Mouse (Mus musculus) liver, embryonic 16.5 days (tissue): Measurements from ENCODE around the gene Ybx2. TPM values are rescaled to one million over a fixed set of nuclear protein-coding genes. Genes with fewer than 3 reads are reported as not detected.
"Not testable (repeated sequence)": the region's sequence is repeated elsewhere in the genome, so short reads cannot be mapped to it uniquely, and the experiment has no call there.

Experiments used
- ATAC-seq: fragments of 200-750 bp; cut with Nextera tagmentation; 2 replicates; pipeline ENCODE4 v1.8.0; 2017; ENCODE audit warnings: low read depth, mild to moderate bottlenecking, moderate number of reproducible peaks, moderate library complexity
- H3K27ac ChIP-seq: fragments of 300-500 bp; sonication (generic); 2 replicates; pipeline ENCODE4 v1.5.1; 2014; ENCODE audit warnings: mild to moderate bottlenecking, low read length
- H3K27me3 ChIP-seq: fragments of 300-500 bp; sonication (generic); 2 replicates; pipeline ENCODE4 v1.6.1; 2014; ENCODE audit warnings: low read depth, low read length, mixed read lengths; ENCODE audit not compliant: control insufficient read depth, insufficient read depth
- H3K36me3 ChIP-seq: fragments of 300-500 bp; sonication (generic); 2 replicates; pipeline ENCODE4 v1.6.1; 2014; ENCODE audit warnings: mild to moderate bottlenecking; ENCODE audit not compliant: control insufficient read depth, insufficient read depth
- H3K4me1 ChIP-seq: fragments of 300-500 bp; sonication (generic); 2 replicates; pipeline ENCODE4 v1.6.1; 2014; ENCODE audit warnings: low read depth, low read length, mixed read lengths; ENCODE audit not compliant: control insufficient read depth
- H3K4me2 ChIP-seq: fragments of 300-500 bp; sonication (generic); 2 replicates; pipeline ENCODE4 v1.6.1; 2014; ENCODE audit warnings: low read depth, low read length, mixed read lengths
- H3K4me3 ChIP-seq: fragments of 300-500 bp; sonication (generic); 2 replicates; pipeline ENCODE4 v1.5.1; 2014; ENCODE audit warnings: low read depth, mild to moderate bottlenecking, low read length
- H3K9ac ChIP-seq: fragments of 300-500 bp; sonication (generic); 2 replicates; pipeline ENCODE4 v1.6.1; 2014; ENCODE audit warnings: low read depth, low read length
- H3K9me3 ChIP-seq: fragments of 300-500 bp; sonication (generic); replicated peaks from 2 replicates; pipeline ENCODE4 v1.6.1; 2016; ENCODE audit warnings: low read length; ENCODE audit not compliant: control insufficient read depth
- WGBS: fragments of 180-500 bp; shearing (Covaris S2); extraction: QIAGEN DNeasy Blood & Tissue Kit; methylation state at CpG from one replicate; pipeline ENCODE4 v1.1.7; 2014; ENCODE audit not compliant: insufficient replicate concordance; 5-methylcytosine and 5-hydroxymethylcytosine counted together
- polyA plus RNA-seq: library from polyadenylated mRNA; unstranded; fragments of >200 nt; fragmentation: Nextera tagmentation; extraction: Ambion mirVana; gene quantifications from 2 replicates; pipeline ENCODE4 v1.2.1, GENCODE M21; 2015

Ybx2 gene
- polyA plus RNA-seq, 1 experiment from 2014 or later, result 0.18 TPM

- H3K4me2 ChIP-seq, result peak overlapping the region; percentile 90
- peak overlapping the region; percentile 96 for H3K4me3 ChIP-seq
- ATAC-seq, result peak; percentile 41
- H3K27me3 ChIP-seq, result no peaks in the 10 kb centered on the region
- H3K36me3 ChIP-seq, result peaks cover 38% of the 10 kb centered on the region
- H3K4me1 ChIP-seq, result peaks cover 66% of the 10 kb centered on the region
- WGBS, result under 1% methylated on average over 17 of the region's 17 CpGs
- peak overlapping the region; percentile 99 for H3K27ac ChIP-seq
- peak overlapping the region; percentile 98 for H3K9ac ChIP-seq
- H3K9me3 ChIP-seq, result no peaks in the 10 kb centered on the region
Observed at GRCm38 (mm10) chr11:69919661-69920265, 15.8 kb upstream of the Ybx2 start.

- H3K36me3 ChIP-seq, result peaks cover 33% of the 10 kb centered on the region
- WGBS, result under 1% methylated on average over 47 of the region's 65 CpGs
- H3K27ac ChIP-seq, result peak overlapping the region; percentile 99
- H3K27me3 ChIP-seq, result no peaks in the 10 kb centered on the region
- peak overlapping the region; percentile 90 for H3K4me2 ChIP-seq
- peak; percentile 7 for ATAC-seq
- H3K9ac ChIP-seq, result peak overlapping the region; percentile 98
- no peaks in the 10 kb centered on the region for H3K9me3 ChIP-seq
- peaks cover 60% of the 10 kb centered on the region for H3K4me1 ChIP-seq
- peak overlapping the region; percentile 96 for H3K4me3 ChIP-seq
Observed at GRCm38 (mm10) chr11:69920266-69921031, 15.1 kb upstream of the Ybx2 start.

- Histone ChIP-seq H3K9ac (peak within 1 kb of the TSS; percentile 98), H3K27ac (peak within 1 kb of the TSS; percentile 99), H3K27me3 (no peaks in the 10 kb centered on the region), H3K36me3 (peaks cover 25% of the 10 kb centered on the region), H3K4me1 (peaks cover 51% of the 10 kb centered on the region), H3K4me2 (peak within 1 kb of the TSS; percentile 92), H3K9me3 (no peaks in the 10 kb centered on the region), H3K4me3 (peak within 1 kb of the TSS; percentile 96)
- ATAC-seq, result peak; percentile 90
- WGBS, result under 1% methylated on average over 78 of the region's 78 CpGs
Observed at GRCm38 (mm10) chr11:69921114-69922011, 14.2 kb upstream of the Ybx2 start, which contains the start of gene Eif5a. TSS of gene Eif5a (minus strand) at chr11:69921958.

DNA sequence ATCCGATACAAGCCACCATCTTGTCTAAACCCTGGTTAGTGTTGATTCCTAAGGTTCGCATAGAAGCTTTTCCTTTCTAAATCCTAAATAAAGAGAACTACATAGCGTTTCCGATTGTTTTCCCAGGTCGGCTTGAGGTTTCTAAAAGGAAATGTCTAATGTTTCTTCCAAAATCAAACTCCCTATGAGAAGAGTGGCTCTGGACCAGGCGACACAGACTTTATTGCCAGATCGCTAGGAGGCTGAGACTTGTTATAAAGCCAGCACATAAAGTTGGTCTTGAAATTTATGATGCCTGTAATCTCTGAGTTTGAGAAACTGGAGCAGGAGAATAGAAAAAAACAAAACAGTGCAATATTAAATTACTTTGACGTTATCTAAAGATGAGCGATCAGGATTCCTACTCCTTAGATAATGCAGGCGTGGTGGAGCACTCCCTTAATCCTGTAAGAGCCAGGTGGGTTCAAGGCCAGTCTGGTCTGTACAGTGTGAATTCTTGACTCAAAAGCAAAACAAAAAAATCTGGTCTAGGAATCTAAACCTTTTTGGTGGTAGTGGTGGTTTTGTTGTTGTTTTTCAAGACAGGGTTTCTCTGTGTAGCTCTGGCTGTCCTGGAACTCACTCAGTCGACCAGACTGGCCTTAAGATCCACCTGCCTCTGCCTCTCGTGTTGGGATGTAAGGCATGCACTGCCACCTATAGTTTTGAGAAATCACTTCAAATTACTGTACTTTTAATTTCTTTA, 13.4 kb upstream of the Ybx2 start:
- WGBS, result 2% methylated on average over 12 of the region's 12 CpGs
- H3K4me2 ChIP-seq, result peak overlapping the region; percentile 92
- H3K4me3 ChIP-seq, result peak overlapping the region; percentile 96
- ATAC-seq, result no peak
- H3K36me3 ChIP-seq, result peaks cover 19% of the 10 kb centered on the region
- H3K9ac ChIP-seq, result peak overlapping the region; percentile 80
- peak overlapping the region; percentile 99 for H3K27ac ChIP-seq
- H3K4me1 ChIP-seq, result peaks cover 43% of the 10 kb centered on the region
- H3K9me3 ChIP-seq, result no peaks in the 10 kb centered on the region
- H3K27me3 ChIP-seq, result no peaks in the 10 kb centered on the region

- no peak for ATAC-seq
- Histone ChIP-seq H3K9me3 (no peaks in the 10 kb centered on the region), H3K4me3 (peak overlapping the region; percentile 96)
Observed at GRCm38 (mm10) chr11:69922796-69923195, 12.8 kb upstream of the Ybx2 start.

GRCm38 (mm10) chr11:69927501-69927900, 8.1 kb upstream of the Ybx2 start:
- Histone ChIP-seq H3K9me3 (no peaks in the 10 kb centered on the region), H3K9ac (no peak overlapping the region), H3K4me3 (no peak overlapping the region), H3K4me1 (peaks cover 17% of the 10 kb centered on the region), H3K36me3 (no peaks in the 10 kb centered on the region), H3K4me2 (no peak overlapping the region), H3K27ac (no peak overlapping the region), H3K27me3 (no peaks in the 10 kb centered on the region)
- WGBS, result 86% methylated on average over 2 of the region's 2 CpGs
- ATAC-seq, result no peak

More at GRCm38 (mm10) chr11:69922796-69923195, 12.8 kb upstream of the Ybx2 start:
- Histone ChIP-seq H3K4me1 (peaks cover 37% of the 10 kb centered on the region), H3K4me2 (peak overlapping the region; percentile 92), H3K27ac (peak overlapping the region; percentile 99), H3K9ac (peak overlapping the region; percentile 80), H3K27me3 (no peaks in the 10 kb centered on the region), H3K36me3 (peaks cover 13% of the 10 kb centered on the region)
- 66% methylated on average over 3 of the region's 3 CpGs for WGBS

DNA sequence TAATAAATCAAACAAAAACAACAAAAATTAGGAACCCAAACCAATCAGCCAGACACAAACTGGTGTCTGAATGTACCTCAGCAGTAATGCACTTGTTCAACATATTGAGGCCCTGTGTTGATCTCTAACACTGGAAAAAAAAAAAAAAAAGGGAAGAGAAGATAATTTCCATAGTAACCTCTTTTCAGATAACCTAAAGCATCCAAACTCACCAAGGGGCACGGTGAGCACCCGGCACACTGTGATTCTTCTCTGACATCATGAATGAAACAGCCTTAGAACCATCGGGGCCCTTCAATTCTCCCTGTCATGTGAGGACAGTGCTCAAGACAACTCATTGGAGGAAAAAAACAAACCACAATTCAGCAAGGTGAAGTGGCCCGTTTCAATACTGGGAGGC, 5.9 kb upstream of the Ybx2 start:
- peaks cover 7% of the 10 kb centered on the region for H3K4me1 ChIP-seq
- ATAC-seq, result no peak
- H3K9me3 ChIP-seq, result no peaks in the 10 kb centered on the region
- WGBS, result 30% methylated on average over 4 of the region's 4 CpGs
- H3K36me3 ChIP-seq, result no peaks in the 10 kb centered on the region
- H3K27me3 ChIP-seq, result peaks cover 5% of the 10 kb centered on the region
- no peak overlapping the region for H3K9ac ChIP-seq
- no peak overlapping the region for H3K4me2 ChIP-seq
- no peak overlapping the region for H3K27ac ChIP-seq
- no peak overlapping the region for H3K4me3 ChIP-seq

- H3K27ac ChIP-seq, H3K9ac ChIP-seq, H3K9me3 ChIP-seq, H3K36me3 ChIP-seq, H3K4me3 ChIP-seq, H3K27me3 ChIP-seq, ATAC-seq, H3K4me2 ChIP-seq: not testable (repeated sequence)
- H3K4me1 ChIP-seq, result peaks cover 11% of the 10 kb centered on the region
- WGBS, result 78% methylated on average over 8 of the region's 8 CpGs
Observed at GRCm38 (mm10) chr11:69930176-69930575, 5.4 kb upstream of the Ybx2 start.
